Mouse (Mus musculus): ENCODE results near the gene D630045J12Rik. TPM values are rescaled to one million over a fixed set of nuclear protein-coding genes. Genes with fewer than 3 reads are reported as not detected.

The D630045J12Rik gene
- polyA plus RNA-seq, 1 experiment, result 1.7 TPM

- H3K27me3 ChIP-seq (ENCODE audit: control insufficient read depth, insufficient read depth, insufficient read length), result no peaks in the 10 kb centered on the region
- no peak for TF ChIP-seq USF1 (IDR thresholded peaks at IDR 0.05; ENCODE audit: low read depth)
- TF ChIP-seq CEBPB (IDR thresholded peaks at IDR 0.05; ENCODE audit: low read depth), result peak; percentile 12
- no peak overlapping the region for H3ac ChIP-seq (ENCODE audit: control insufficient read depth, insufficient read length, low read depth)
- no peaks in the 10 kb centered on the region for H3K79me3 ChIP-seq (ENCODE audit: low read depth)
- H3K79me2 ChIP-seq (ENCODE audit: control insufficient read depth, insufficient read depth), result no peaks in the 10 kb centered on the region
- H3K4me3 ChIP-seq (ENCODE audit: insufficient read depth, poor library complexity, severe bottlenecking), result no peak overlapping the region
- no peaks in the 10 kb centered on the region for H3K36me3 ChIP-seq (ENCODE audit: control insufficient read depth, insufficient read depth)
Measured at GRCm38 (mm10) chr6:38081727-38082341, 172.0 kb downstream of the D630045J12Rik start.

DNA sequence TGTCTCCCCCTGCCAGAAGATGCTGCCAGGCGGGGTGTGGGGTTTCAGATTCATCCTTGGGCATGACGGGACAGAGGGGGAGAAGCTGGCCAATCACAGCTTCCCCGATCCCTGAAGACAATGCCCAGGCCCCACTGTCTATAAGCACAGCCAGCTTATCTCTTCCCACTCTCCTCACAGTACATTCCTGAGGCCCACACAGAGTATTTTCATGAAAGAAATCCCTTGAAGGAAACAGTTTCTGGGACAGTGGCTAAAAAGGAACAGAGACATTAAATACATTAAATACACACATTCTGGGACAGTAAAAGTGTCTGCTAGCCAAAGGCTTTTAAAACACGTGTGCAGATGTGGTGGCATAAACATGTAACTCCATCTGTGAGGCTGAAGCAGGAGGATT lies 173.4 kb downstream of the D630045J12Rik start:
- H3K36me3 ChIP-seq (ENCODE audit: control insufficient read depth, insufficient read depth), result no peaks in the 10 kb centered on the region
- H3K27me3 ChIP-seq (ENCODE audit: control insufficient read depth, insufficient read depth, insufficient read length), result no peaks in the 10 kb centered on the region
- H3K4me3 ChIP-seq (ENCODE audit: insufficient read depth, poor library complexity, severe bottlenecking), result no peak overlapping the region
- H3K79me2 ChIP-seq (ENCODE audit: control insufficient read depth, insufficient read depth), result no peaks in the 10 kb centered on the region
- H3K79me3 ChIP-seq (ENCODE audit: low read depth), result no peaks in the 10 kb centered on the region
- no peak for TF ChIP-seq CTCF (IDR thresholded peaks at IDR 0.05; ENCODE audit: control insufficient read depth, insufficient read depth, insufficient read length)
- no peak for TF ChIP-seq MAX (IDR thresholded peaks at IDR 0.05)
- no peak for TF ChIP-seq FOSL1 (IDR thresholded peaks at IDR 0.05; ENCODE audit: insufficient read depth, low read length, poor library complexity, severe bottlenecking)
- no peak for TF ChIP-seq MYOG (IDR thresholded peaks at IDR 0.05; ENCODE audit: control insufficient read depth, extremely low read depth, insufficient read length)
- TF ChIP-seq CEBPB (IDR thresholded peaks at IDR 0.05; ENCODE audit: low read depth), result no peak
- TF ChIP-seq MYOD1 (IDR thresholded peaks at IDR 0.05; ENCODE audit: control insufficient read depth, insufficient read length, low read depth), result no peak
- TF ChIP-seq USF1 (IDR thresholded peaks at IDR 0.05; ENCODE audit: low read depth), result no peak
- no peak overlapping the region for H3ac ChIP-seq (ENCODE audit: control insufficient read depth, insufficient read length, low read depth)

DNA sequence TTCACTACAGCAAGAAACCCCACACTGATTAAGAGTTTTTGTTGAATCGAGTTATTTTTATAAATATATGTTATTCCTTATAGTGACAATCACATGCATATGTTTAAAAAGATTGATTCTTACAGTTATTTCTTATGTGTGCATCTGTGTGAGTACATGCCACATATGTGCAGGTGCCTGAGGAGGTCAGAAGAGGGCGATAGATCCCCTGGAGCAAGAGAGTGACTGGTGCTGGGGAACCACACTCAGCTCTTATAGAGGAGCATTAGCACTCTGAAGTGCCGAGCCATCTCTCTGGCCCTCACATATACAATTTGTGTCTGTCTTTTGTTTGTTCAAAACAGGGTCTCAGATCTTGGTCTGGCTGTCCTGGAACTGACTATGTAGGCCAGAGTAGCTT lies 180.2 kb downstream of the D630045J12Rik start:
- Histone ChIP-seq H3K79me2 (ENCODE audit: control insufficient read depth, insufficient read depth) (no peaks in the 10 kb centered on the region), H3K27me3 (ENCODE audit: control insufficient read depth, insufficient read depth, insufficient read length) (no peaks in the 10 kb centered on the region), H3K4me3 (ENCODE audit: insufficient read depth, poor library complexity, severe bottlenecking) (no peak overlapping the region), H3K79me3 (ENCODE audit: low read depth) (no peaks in the 10 kb centered on the region), H3K36me3 (ENCODE audit: control insufficient read depth, insufficient read depth) (no peaks in the 10 kb centered on the region), H3ac (ENCODE audit: control insufficient read depth, insufficient read length, low read depth) (no peak overlapping the region)
- TF ChIP-seq CEBPB (IDR thresholded peaks at IDR 0.05; ENCODE audit: low read depth), result no peak
- no peak for TF ChIP-seq MAX (IDR thresholded peaks at IDR 0.05)
- TF ChIP-seq MYOD1 (IDR thresholded peaks at IDR 0.05; ENCODE audit: control insufficient read depth, insufficient read length, low read depth), result no peak
- TF ChIP-seq MYOG (IDR thresholded peaks at IDR 0.05; ENCODE audit: control insufficient read depth, extremely low read depth, insufficient read length), result no peak
- TF ChIP-seq USF1 (IDR thresholded peaks at IDR 0.05; ENCODE audit: low read depth), result no peak
- no peak for TF ChIP-seq CTCF (IDR thresholded peaks at IDR 0.05; ENCODE audit: control insufficient read depth, insufficient read depth, insufficient read length)
- no peak for TF ChIP-seq FOSL1 (IDR thresholded peaks at IDR 0.05; ENCODE audit: insufficient read depth, low read length, poor library complexity, severe bottlenecking)

Other genes with a start within 250 kb of the D630045J12Rik start
- gene Svopl, start 207.0 kb downstream of the D630045J12Rik start, polyA plus RNA-seq (2012; fragmentation: generic; extraction: Trizol), result 0.02 TPM
- not detected for gene Tmem213, start 144.8 kb downstream of the D630045J12Rik start, polyA plus RNA-seq (2012; fragmentation: generic; extraction: Trizol)
- gene Atp6v0a4, start 129.4 kb downstream of the D630045J12Rik start, polyA plus RNA-seq (2012; fragmentation: generic; extraction: Trizol), result 0.11 TPM
- 1.7 TPM for gene Zc3hav1l, start 45.2 kb upstream of the D630045J12Rik start, polyA plus RNA-seq (2012; fragmentation: generic; extraction: Trizol)
- gene Zc3hav1, start 100.6 kb upstream of the D630045J12Rik start, polyA plus RNA-seq (2012; fragmentation: generic; extraction: Trizol), result 20.3 TPM
- 2.1 TPM for gene Ttc26, start 127.5 kb upstream of the D630045J12Rik start, polyA plus RNA-seq (2012; fragmentation: generic; extraction: Trizol)
- 1.8 TPM for gene Ubn2, start 179.9 kb upstream of the D630045J12Rik start, polyA plus RNA-seq (2012; fragmentation: generic; extraction: Trizol)